Mouse (Mus musculus): ENCODE results near the gene Prkcg. TPM values are rescaled to one million over a fixed set of nuclear protein-coding genes. Genes with fewer than 3 reads are reported as not detected.

Gene Prkcg
- polyA plus RNA-seq, 1 experiment from 2014 or later, result 0.27 TPM

DNA sequence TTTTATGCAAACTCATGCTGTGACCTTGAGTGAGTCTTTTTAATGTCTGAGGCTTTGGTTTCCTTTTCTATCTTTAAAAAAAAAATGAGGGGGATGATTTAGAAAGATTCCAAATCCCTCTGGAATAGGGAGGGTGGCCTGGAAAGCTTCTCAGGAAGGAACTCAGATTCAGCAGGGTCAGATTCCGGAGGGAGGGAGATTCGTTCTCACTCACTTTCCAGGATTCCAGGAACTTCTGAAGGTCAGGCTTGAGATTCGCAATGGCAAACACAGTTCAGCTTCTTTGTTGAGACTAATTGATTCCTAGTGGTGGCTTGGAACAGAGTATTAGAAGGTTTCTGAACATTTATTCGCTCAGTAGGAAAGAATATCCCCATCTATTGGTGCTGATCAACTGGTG is 81.4 kb downstream of the Prkcg start:
- no peak overlapping the region for H3K4me2 ChIP-seq
- peaks cover 16% of the 10 kb centered on the region for H3K27me3 ChIP-seq
- no peaks in the 10 kb centered on the region for H3K9me3 ChIP-seq (replicated peaks)
- no peak overlapping the region for H3K27ac ChIP-seq
- 39% methylated on average over 4 of the region's 4 CpGs for WGBS
- peaks cover 22% of the 10 kb centered on the region for H3K4me1 ChIP-seq
- ATAC-seq (replicated peaks; ENCODE audit: low FRiP score), result no peak
- H3K36me3 ChIP-seq, result no peaks in the 10 kb centered on the region
- H3K9ac ChIP-seq, result no peak overlapping the region
- no peak overlapping the region for H3K4me3 ChIP-seq (replicated peaks)

DNA sequence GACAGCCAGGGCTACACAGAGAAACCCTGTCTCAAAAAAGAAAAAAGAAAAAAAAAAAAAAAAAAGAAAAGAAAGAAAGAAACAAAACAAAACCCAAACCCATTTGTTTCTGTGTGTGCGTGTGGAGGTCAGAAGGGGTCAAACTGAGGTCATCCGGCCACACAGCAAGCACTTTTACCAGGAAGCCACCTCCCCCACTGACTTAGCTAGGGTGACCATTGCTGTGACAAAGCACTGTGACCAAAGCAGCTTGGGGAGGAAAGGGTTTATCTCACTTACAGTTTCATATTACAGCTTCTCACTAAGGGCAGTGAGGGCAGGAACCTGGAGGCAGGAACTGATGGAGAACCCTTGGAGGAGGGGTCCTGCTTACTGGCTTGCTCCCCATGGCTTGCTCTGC is 83.4 kb downstream of the Prkcg start:
- no peak overlapping the region for H3K27ac ChIP-seq
- WGBS, result 42% methylated on average over 2 of the region's 2 CpGs
- no peak overlapping the region for H3K9ac ChIP-seq
- peaks cover 13% of the 10 kb centered on the region for H3K4me1 ChIP-seq
- no peaks in the 10 kb centered on the region for H3K9me3 ChIP-seq (replicated peaks)
- ATAC-seq (replicated peaks; ENCODE audit: low FRiP score), result no peak
- H3K4me3 ChIP-seq (replicated peaks), result no peak overlapping the region
- no peaks in the 10 kb centered on the region for H3K36me3 ChIP-seq
- no peak overlapping the region for H3K4me2 ChIP-seq
- peaks cover 7% of the 10 kb centered on the region for H3K27me3 ChIP-seq

DNA sequence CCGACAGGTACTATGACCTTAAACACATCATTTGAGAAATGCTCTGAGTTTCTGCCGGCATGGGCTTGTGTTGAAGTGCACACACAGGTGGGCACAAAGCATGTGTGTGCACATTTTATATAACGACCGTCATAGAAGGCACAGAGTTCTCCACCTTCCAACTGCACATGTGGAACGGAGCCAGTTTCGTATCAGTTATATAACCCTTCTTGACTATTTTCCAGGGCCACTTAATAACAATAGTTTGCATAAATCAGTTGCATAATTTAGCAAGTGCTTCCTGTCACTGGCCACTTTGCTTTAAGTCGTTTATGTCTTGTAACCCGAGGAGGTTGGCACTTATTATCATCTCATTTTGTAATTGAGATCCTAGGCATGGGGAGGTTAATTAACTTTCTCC is 84.8 kb downstream of the Prkcg start:
- H3K4me3 ChIP-seq (replicated peaks), result no peak overlapping the region
- no peaks in the 10 kb centered on the region for H3K9me3 ChIP-seq (replicated peaks)
- no peak for ATAC-seq (replicated peaks; ENCODE audit: low FRiP score)
- no peaks in the 10 kb centered on the region for H3K36me3 ChIP-seq
- no peak overlapping the region for H3K9ac ChIP-seq
- H3K27ac ChIP-seq, result no peak overlapping the region
- no peak overlapping the region for H3K4me2 ChIP-seq
- 0 out of 2 replicates have a peak, but pooled peaks cover 5% of the 10 kb centered on the region for H3K4me1 ChIP-seq
- 77% methylated on average over 8 of the region's 8 CpGs for WGBS
- no peaks in the 10 kb centered on the region for H3K27me3 ChIP-seq

DNA sequence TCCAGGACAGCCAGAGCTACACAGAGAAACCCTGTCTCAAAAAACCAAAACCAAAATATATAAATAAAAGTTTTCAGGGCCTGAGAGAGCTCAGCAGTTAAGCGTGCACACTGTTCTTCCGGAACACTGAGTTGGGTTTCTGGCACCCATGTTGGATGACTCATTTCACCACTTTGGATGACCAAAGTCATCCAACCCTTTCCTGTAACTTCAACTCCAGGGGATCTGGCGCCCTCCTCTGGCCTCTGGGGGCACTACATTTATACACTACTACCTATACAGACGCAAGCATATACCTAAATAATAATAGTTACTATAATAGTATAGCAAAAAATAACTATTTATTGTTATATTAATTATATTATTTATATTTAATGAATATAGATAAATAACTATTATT is 87.9 kb downstream of the Prkcg start:
- Histone ChIP-seq H3K36me3 (no peaks in the 10 kb centered on the region), H3K9me3 (replicated peaks) (no peaks in the 10 kb centered on the region), H3K4me1 (0 out of 2 replicates have a peak, but pooled peaks cover 2% of the 10 kb centered on the region), H3K4me2 (no peak overlapping the region), H3K27ac (no peak overlapping the region), H3K4me3 (replicated peaks) (no peak overlapping the region), H3K27me3 (no peaks in the 10 kb centered on the region), H3K9ac (no peak overlapping the region)
- WGBS, result 49% methylated on average over 4 of the region's 4 CpGs
- ATAC-seq (replicated peaks; ENCODE audit: low FRiP score), result no peak

Other genes with a start within 250 kb of the Prkcg start
- not detected in 2 replicates for gene AU018091, start 120.0 kb upstream of the Prkcg start, polyA plus RNA-seq (2015; fragmentation: Nextera tagmentation; extraction: Ambion mirVana)
- gene Nlrp12, start 39.4 kb upstream of the Prkcg start, polyA plus RNA-seq (2015; fragmentation: Nextera tagmentation; extraction: Ambion mirVana), result 0.03 TPM in 2 replicates
- gene Myadm, start 99 bp upstream of the Prkcg start, polyA plus RNA-seq (2015; fragmentation: Nextera tagmentation; extraction: Ambion mirVana), result 78.3 and 93.8 TPM in 2 replicates
- gene Cacng7, start 43.8 kb downstream of the Prkcg start, polyA plus RNA-seq (2015; fragmentation: Nextera tagmentation; extraction: Ambion mirVana), result 0.90 and 1.00 TPM in 2 replicates
- 1.9 and 2.3 TPM in 2 replicates for gene Cacng8, start 101.5 kb downstream of the Prkcg start, polyA plus RNA-seq (2015; fragmentation: Nextera tagmentation; extraction: Ambion mirVana)
- gene Cacng6, start 135.0 kb downstream of the Prkcg start, polyA plus RNA-seq (2015; fragmentation: Nextera tagmentation; extraction: Ambion mirVana), result 0.62 and 1.5 TPM in 2 replicates
- 0.12 and 0.17 TPM in 2 replicates for gene Tarm1, start 213.4 kb downstream of the Prkcg start, polyA plus RNA-seq (2015; fragmentation: Nextera tagmentation; extraction: Ambion mirVana)

All from kidney, embryonic 15.5 days (tissue).